15 mouse cellular contexts compared by ENCODE assay signal in genomic region chr6:86578396-86578795, GRCm38 (mm10). TPM values are rescaled to one million over a fixed set of nuclear protein-coding genes. Genes with fewer than 3 reads are reported as not detected.
DNase-seq lines count a peak whose midpoint lies in the region; ATAC-seq lines count a peak whose summit lies in the region.
"Had no signal": no experiment of that assay in that cellular context is flagged by ENCODE, and none has a peak within 500 bp of the region (broad histone marks: within the 10 kb centered on the region; RNA-seq: fewer than 3 reads in every experiment).

No protein-coding gene starts in this region.

- no peak overlapping the region; the same call in 1 of the 2 replicates for H3K27ac ChIP-seq in embryonic facial prominence, embryonic 13.5 days
- H3K27ac ChIP-seq in embryonic facial prominence, embryonic 10.5 days (replicated peaks), result no peak overlapping the region
- peak overlapping the region; percentile 40; the same call in 1 of the 2 replicates for H3K27ac ChIP-seq in limb, embryonic 15.5 days
- H3K27ac ChIP-seq: embryonic facial prominence, embryonic 15.5 days; hindbrain, embryonic 12.5 days; neural tube, embryonic 13.5 days had no signal

- no peaks in the 10 kb centered on the region for H3K9me3 ChIP-seq in embryonic facial prominence, embryonic 13.5 days
- H3K9me3 ChIP-seq in embryonic facial prominence, embryonic 10.5 days, result no peaks in the 10 kb centered on the region
- no peaks in the 10 kb centered on the region for H3K9me3 ChIP-seq in limb, embryonic 15.5 days
- H3K9me3 ChIP-seq: embryonic facial prominence, embryonic 15.5 days; hindbrain, embryonic 12.5 days; megakaryocyte, embryonic 14.5 days; neural tube, embryonic 13.5 days had no signal

- ATAC-seq in embryonic facial prominence, embryonic 13.5 days (ENCODE audit: insufficient number of reproducible peaks, insufficient read depth, low FRiP score, low TSS enrichment, low read depth), result no peak
- no peak for ATAC-seq in limb, embryonic 15.5 days (ENCODE audit: insufficient number of reproducible peaks, low FRiP score, low TSS enrichment, low read depth)
- ATAC-seq in monocyte, adult 5-6 weeks (replicated peaks; ENCODE audit: insufficient number of reproducible peaks, low FRiP score, low TSS enrichment, poor library complexity, severe bottlenecking), result no peak
- ATAC-seq: activated CD4-positive, CD25-positive, alpha-beta regulatory T cell, adult 4 months had no signal

- 0 out of 2 replicates have a peak overlapping the region, but pooled peaks have one; percentile 16 for H3K9ac ChIP-seq in embryonic facial prominence, embryonic 13.5 days
- H3K9ac ChIP-seq in limb, embryonic 15.5 days, result no peak overlapping the region
- H3K9ac ChIP-seq: embryonic facial prominence, embryonic 15.5 days; hindbrain, embryonic 12.5 days; neural tube, embryonic 13.5 days had no signal

- DNase-seq in embryonic facial prominence, embryonic 10.5 days (ENCODE audit: low spot score), result no peak
- DNase-seq in ovary, postnatal 14 days (ENCODE audit: low spot score), result peak; percentile 38
- DNase-seq in ovary, adult 18-20 months (ENCODE audit: low spot score), result no peak
- DNase-seq in urinary bladder, postnatal 4 days (ENCODE audit: low spot score in 2 of 2), result no peak
- no peak for DNase-seq in B cell, adult 2 months
- DNase-seq: layer of hippocampus, postnatal 36 days had no signal

- H3K4me3 ChIP-seq in embryonic facial prominence, embryonic 13.5 days, result no peak overlapping the region
- no peak overlapping the region for H3K4me3 ChIP-seq in embryonic facial prominence, embryonic 10.5 days
- H3K4me3 ChIP-seq in limb, embryonic 15.5 days, result no peak overlapping the region
- H3K4me3 ChIP-seq: embryonic facial prominence, embryonic 15.5 days; hindbrain, embryonic 12.5 days; megakaryocyte, embryonic 14.5 days; neural tube, embryonic 13.5 days had no signal

- peaks cover 10% of the 10 kb centered on the region; the same call in 1 of the 2 replicates for H3K4me1 ChIP-seq in embryonic facial prominence, embryonic 13.5 days
- H3K4me1 ChIP-seq in embryonic facial prominence, embryonic 10.5 days, result peaks cover 19% of the 10 kb centered on the region
- H3K4me1 ChIP-seq in limb, embryonic 15.5 days, result peaks cover 19% of the 10 kb centered on the region
- H3K4me1 ChIP-seq: hindbrain, embryonic 12.5 days; neural tube, embryonic 13.5 days had no signal

- 69% methylated on average over 2 of the region's 2 CpGs for WGBS in embryonic facial prominence, embryonic 13.5 days
- WGBS in embryonic facial prominence, embryonic 10.5 days, result 86% methylated on average over 2 of the region's 2 CpGs
- WGBS in limb, embryonic 15.5 days, result 65% methylated on average over 2 of the region's 2 CpGs

- no peaks in the 10 kb centered on the region for H3K36me3 ChIP-seq in embryonic facial prominence, embryonic 13.5 days
- no peaks in the 10 kb centered on the region for H3K36me3 ChIP-seq in embryonic facial prominence, embryonic 10.5 days (replicated peaks)
- no peaks in the 10 kb centered on the region for H3K36me3 ChIP-seq in limb, embryonic 15.5 days
- H3K36me3 ChIP-seq: embryonic facial prominence, embryonic 15.5 days; hindbrain, embryonic 12.5 days; neural tube, embryonic 13.5 days had no signal

- H3K4me2 ChIP-seq in embryonic facial prominence, embryonic 13.5 days, result no peak overlapping the region
- no peak overlapping the region for H3K4me2 ChIP-seq in limb, embryonic 15.5 days
- H3K4me2 ChIP-seq: embryonic facial prominence, embryonic 15.5 days; hindbrain, embryonic 12.5 days; neural tube, embryonic 13.5 days had no signal

- no peaks in the 10 kb centered on the region for H3K27me3 ChIP-seq in embryonic facial prominence, embryonic 13.5 days
- H3K27me3 ChIP-seq in embryonic facial prominence, embryonic 10.5 days (replicated peaks; ENCODE audit: low read depth, poor library complexity, severe bottlenecking), result no peaks in the 10 kb centered on the region
- no peaks in the 10 kb centered on the region for H3K27me3 ChIP-seq in limb, embryonic 15.5 days
- H3K27me3 ChIP-seq: CH12.LX; embryonic facial prominence, embryonic 15.5 days; hindbrain, embryonic 12.5 days; neural tube, embryonic 13.5 days had no signal

RNA-seq across cellular contexts. Expression of gene Asprv1, which starts 49.6 kb away (rescaled TPM):
- 12.1 and 13.4 TPM in 2 replicates for polyA plus RNA-seq in embryonic facial prominence, embryonic 13.5 days (2015; fragmentation: Nextera tagmentation; extraction: Ambion mirVana)
- 0.69 and 1.3 TPM in 2 replicates for polyA plus RNA-seq in embryonic facial prominence, embryonic 10.5 days (2016; fragmentation: Nextera tagmentation; extraction: Ambion mirVana)
- polyA plus RNA-seq in limb, embryonic 15.5 days (2015; fragmentation: Nextera tagmentation; extraction: Ambion mirVana), result 610 and 666 TPM in 2 replicates
- total RNA-seq in monocyte, adult 5-6 weeks (2017), result 0.29 to 0.96 TPM in 2 of 3 replicates, not detected in the other
- total RNA-seq: CH12.LX had no signal

RNA-seq across cellular contexts. Expression of gene Pcbp1, which starts 52.3 kb away (rescaled TPM):
- 270 and 423 TPM in 2 replicates for polyA plus RNA-seq in embryonic facial prominence, embryonic 13.5 days (2015; fragmentation: Nextera tagmentation; extraction: Ambion mirVana)
- polyA plus RNA-seq in embryonic facial prominence, embryonic 10.5 days (2016; fragmentation: Nextera tagmentation; extraction: Ambion mirVana), result 560 and 592 TPM in 2 replicates
- polyA plus RNA-seq in limb, embryonic 15.5 days (2015; fragmentation: Nextera tagmentation; extraction: Ambion mirVana), result 456 and 462 TPM in 2 replicates
- 36.4 to 57.1 TPM (median 52.3 TPM) in 3 replicates for total RNA-seq in monocyte, adult 5-6 weeks (2017)

Comparison
In these comparisons a context has a peak if more than half of its experiments do, and no peak if none do; other contexts are left out.
1. RNA of gene Asprv1, which starts 49.6 kb away (polyA plus RNA-seq): 610 to 666 TPM in limb, embryonic 15.5 days; 12.1 to 13.4 TPM in embryonic facial prominence, embryonic 13.5 days and 0.69 to 1.3 TPM in embryonic facial prominence, embryonic 10.5 days; every median in the first group is over 10 times any median in the second.